Mouse (Mus musculus): Measurements from ENCODE around the gene Ctbs. TPM values are rescaled to one million over a fixed set of nuclear protein-coding genes. Genes with fewer than 3 reads are reported as not detected.

The Ctbs gene
- 3.0 and 3.8 TPM in 2 replicates for polyA plus RNA-seq (2014; fragmentation: Nextera tagmentation; extraction: Ambion mirVana)

DNA sequence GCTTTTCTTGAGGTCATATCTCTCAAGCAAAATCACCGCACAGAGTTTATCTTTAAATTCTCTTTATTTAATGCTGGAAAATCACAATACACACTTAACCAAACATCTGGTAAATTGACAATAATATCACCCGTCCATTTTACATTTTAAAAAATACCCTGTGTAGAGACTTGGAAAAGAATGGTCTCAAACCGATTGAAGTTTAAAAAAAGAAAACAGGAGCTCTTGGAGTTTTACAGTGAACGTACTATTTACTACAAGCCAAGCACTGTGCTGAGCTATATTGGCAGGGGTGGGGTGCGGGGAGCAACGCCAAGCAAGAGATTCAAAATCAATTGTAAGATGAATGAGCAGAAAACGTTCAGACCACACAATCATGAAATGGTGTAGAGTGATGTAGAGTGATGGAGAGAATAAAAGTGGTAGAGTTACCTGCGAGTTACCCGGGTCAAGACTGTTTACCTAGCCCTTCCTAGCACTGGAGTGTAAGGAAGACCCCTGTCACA, at the start of gene Ctbs:
Gene Ctbs, plus strand, starts transcription at position 51 of the 506 bp plus-strand sequence.
- Histone ChIP-seq H3K36me3 (ENCODE audit: control insufficient read depth, insufficient read depth, low read length) (0 out of 2 replicates have a peak, but pooled peaks cover 4% of the 10 kb centered on the region), H3K9me3 (ENCODE audit: control insufficient read depth, low read length) (no peaks in the 10 kb centered on the region), H3K27me3 (ENCODE audit: control insufficient read depth, insufficient read depth, low read length) (no peaks in the 10 kb centered on the region), H3K9ac (replicated peaks; ENCODE audit: low read length) (peak within 1 kb of the TSS; percentile 52), H3K4me1 (ENCODE audit: control insufficient read depth, insufficient read depth, low read length) (no peaks in the 10 kb centered on the region), H3K4me2 (ENCODE audit: low read length) (peak within 1 kb of the TSS; percentile 66), H3K27ac (replicated peaks; ENCODE audit: low read depth, low read length) (peak within 1 kb of the TSS; percentile 68), H3K4me3 (replicated peaks; ENCODE audit: low read depth, low read length) (peak within 1 kb of the TSS; percentile 47)
- ATAC-seq (ENCODE audit: low FRiP score, low TSS enrichment), result no peak
- DNase-seq, result no peak
- 52% methylated on average over 9 of the region's 9 CpGs for WGBS

DNA sequence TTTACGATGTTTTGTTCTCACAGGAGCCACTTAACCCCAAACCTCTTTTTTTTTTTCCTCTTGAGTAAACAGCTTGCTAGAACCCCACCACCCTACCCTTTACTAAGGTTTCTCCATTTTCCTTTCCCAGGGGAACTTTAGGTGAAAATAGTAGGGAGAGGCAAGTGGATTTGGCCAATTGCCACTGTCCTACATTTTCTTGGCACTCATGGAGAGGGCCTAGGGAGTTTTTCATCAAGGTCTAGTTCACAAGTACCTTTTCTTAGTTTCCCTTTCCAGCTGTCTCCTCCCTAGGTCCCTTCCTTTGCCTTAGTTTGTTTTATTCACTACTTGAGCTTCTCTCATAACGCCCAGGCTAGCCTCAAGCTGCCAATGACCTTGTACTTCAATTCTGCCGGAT, 45.8 kb upstream of the Ctbs start:
- DNase-seq, result no peak
- peak overlapping the region; percentile 81 for H3K4me2 ChIP-seq (ENCODE audit: low read length)
- H3K4me3 ChIP-seq (replicated peaks; ENCODE audit: low read depth, low read length), result peak overlapping the region; percentile 96
- no peak for ATAC-seq (ENCODE audit: low FRiP score, low TSS enrichment)
- no peaks in the 10 kb centered on the region for H3K9me3 ChIP-seq (ENCODE audit: control insufficient read depth, low read length)
- H3K27me3 ChIP-seq (ENCODE audit: control insufficient read depth, insufficient read depth, low read length), result no peaks in the 10 kb centered on the region
- no peaks in the 10 kb centered on the region for H3K36me3 ChIP-seq (ENCODE audit: control insufficient read depth, insufficient read depth, low read length)
- H3K9ac ChIP-seq (replicated peaks; ENCODE audit: low read length), result peak overlapping the region; percentile 93
- 46% methylated on average over 3 of the region's 3 CpGs for WGBS
- H3K27ac ChIP-seq (replicated peaks; ENCODE audit: low read depth, low read length), result peak overlapping the region; percentile 84; the same call in 1 of the 2 replicates
- peaks cover 25% of the 10 kb centered on the region for H3K4me1 ChIP-seq (ENCODE audit: control insufficient read depth, insufficient read depth, low read length)

DNA sequence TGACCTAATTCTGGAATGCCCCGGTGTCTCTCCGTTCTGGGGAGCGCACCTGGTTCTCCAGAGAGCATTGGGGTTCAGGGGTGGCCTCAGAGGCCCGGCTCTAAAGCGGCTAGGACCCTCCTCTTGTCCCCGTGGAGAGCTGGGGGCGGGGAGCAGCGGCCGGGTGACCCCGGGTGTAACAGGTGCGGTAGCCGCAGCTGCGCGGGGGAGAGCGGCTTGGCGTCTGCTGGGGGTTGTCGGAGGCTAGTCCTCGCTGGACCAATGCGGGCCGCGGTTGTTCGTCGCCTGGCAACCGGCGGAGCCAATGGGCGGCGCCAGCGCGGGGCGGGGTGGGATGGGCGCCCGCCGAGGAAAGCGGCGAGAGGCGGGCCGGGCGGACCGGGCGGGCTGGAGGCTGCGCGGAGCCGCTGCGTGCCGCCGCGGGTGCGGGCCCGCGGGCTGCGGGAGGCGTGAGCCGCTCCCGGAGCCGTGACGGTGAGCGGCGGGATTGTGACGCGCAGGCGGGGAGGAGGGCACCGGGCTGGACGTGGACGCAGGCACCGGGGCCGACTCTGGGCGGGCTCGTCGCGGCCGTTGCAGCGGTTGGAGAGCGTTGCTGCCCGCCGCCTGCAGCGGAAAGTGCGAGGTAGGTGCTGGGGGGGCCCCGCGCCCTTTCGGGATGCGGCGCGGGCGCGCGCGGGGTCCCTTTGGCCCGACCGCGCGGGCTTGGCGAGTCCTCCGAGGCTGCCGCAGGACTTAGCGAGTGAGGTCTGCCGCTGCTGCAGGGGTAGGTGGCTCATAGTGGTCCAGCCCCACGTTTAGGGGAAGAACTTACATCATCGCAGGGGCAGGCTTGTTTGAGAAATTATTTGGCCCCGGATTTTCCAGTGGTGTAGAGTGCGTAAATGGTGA, 45.0 kb upstream of the Ctbs start, which contains the start of gene Ssx2ip:
Gene Ssx2ip, plus strand, starts transcription at position 332 of the 891 bp plus-strand sequence.
- under 1% methylated on average over 92 of the region's 100 CpGs for WGBS
- Histone ChIP-seq H3K27ac (replicated peaks; ENCODE audit: low read depth, low read length) (peak within 1 kb of the TSS; percentile 84), H3K9me3 (ENCODE audit: control insufficient read depth, low read length) (no peaks in the 10 kb centered on the region), H3K9ac (replicated peaks; ENCODE audit: low read length) (peak within 1 kb of the TSS; percentile 93), H3K4me2 (ENCODE audit: low read length) (peak within 1 kb of the TSS; percentile 81), H3K36me3 (ENCODE audit: control insufficient read depth, insufficient read depth, low read length) (no peaks in the 10 kb centered on the region), H3K27me3 (ENCODE audit: control insufficient read depth, insufficient read depth, low read length) (no peaks in the 10 kb centered on the region), H3K4me3 (replicated peaks; ENCODE audit: low read depth, low read length) (peak within 1 kb of the TSS; percentile 96), H3K4me1 (ENCODE audit: control insufficient read depth, insufficient read depth, low read length) (peaks cover 25% of the 10 kb centered on the region)
- DNase-seq (peak; percentile 98), ATAC-seq (ENCODE audit: low FRiP score, low TSS enrichment) (peak; percentile 99)

DNA sequence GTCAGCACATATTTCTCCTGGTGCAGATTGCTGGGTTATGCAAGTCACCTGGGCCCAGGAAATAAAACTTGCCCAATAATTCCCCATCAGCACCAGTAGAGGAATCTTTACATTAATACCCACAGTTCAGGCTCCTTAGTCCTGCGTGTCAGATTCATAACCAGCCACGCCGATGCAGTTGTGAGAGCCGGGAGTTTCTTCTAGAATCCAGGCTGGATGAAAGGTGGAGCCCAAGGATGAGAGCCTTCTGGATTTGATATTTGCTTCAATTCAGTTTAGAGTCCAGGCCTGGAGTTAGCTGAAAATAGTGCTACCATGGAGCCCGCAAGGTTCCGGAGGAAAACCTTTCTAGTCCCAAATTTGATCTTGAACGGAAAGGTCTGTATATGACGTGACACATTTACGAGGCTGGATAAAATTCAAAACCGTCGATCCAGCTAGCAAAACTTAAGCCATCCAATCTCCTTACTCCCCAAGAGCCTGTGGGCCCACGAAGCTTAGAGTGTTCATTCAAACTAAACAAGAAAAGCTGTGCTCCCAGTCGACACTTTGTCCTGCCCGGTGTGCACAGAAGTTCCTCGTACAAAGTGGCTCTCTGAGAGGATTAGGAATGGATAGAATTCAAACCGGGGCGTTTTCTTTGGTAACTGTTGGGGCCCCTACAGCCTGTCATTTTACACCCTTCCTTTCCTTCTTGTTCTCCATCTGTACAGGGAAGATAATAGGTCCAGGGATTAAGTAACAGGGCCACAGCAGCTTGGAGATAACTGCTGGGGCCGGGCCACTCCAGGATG, 44.2 kb upstream of the Ctbs start:
- H3K27ac ChIP-seq (replicated peaks; ENCODE audit: low read depth, low read length), result peak overlapping the region; percentile 84
- H3K4me3 ChIP-seq (replicated peaks; ENCODE audit: low read depth, low read length), result peak overlapping the region; percentile 96
- ATAC-seq (ENCODE audit: low FRiP score, low TSS enrichment), result no peak
- peak; percentile 35 for DNase-seq
- no peaks in the 10 kb centered on the region for H3K9me3 ChIP-seq (ENCODE audit: control insufficient read depth, low read length)
- WGBS, result 15% methylated on average over 18 of the region's 18 CpGs
- H3K4me1 ChIP-seq (ENCODE audit: control insufficient read depth, insufficient read depth, low read length), result peaks cover 25% of the 10 kb centered on the region
- H3K27me3 ChIP-seq (ENCODE audit: control insufficient read depth, insufficient read depth, low read length), result no peaks in the 10 kb centered on the region
- H3K9ac ChIP-seq (replicated peaks; ENCODE audit: low read length), result peak overlapping the region; percentile 93
- no peaks in the 10 kb centered on the region for H3K36me3 ChIP-seq (ENCODE audit: control insufficient read depth, insufficient read depth, low read length)
- H3K4me2 ChIP-seq (ENCODE audit: low read length), result peak overlapping the region; percentile 81

DNA sequence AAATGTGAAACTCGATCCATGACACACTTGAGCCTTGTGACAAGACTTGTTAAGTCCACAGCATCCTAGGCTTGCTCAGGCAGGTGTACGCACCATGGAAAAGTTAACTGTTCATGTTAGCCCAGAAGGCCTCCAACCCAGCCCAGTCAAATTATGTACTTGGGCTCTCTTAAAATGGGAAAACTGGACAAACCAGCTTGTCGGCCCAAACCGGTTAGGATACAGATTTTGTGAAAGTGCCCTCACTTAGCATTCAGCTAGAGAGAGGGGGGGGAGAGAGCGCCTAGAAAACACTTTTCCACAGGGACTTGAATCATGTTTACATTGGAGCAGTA, 43.6 kb upstream of the Ctbs start:
- Histone ChIP-seq H3K27me3 (ENCODE audit: control insufficient read depth, insufficient read depth, low read length) (no peaks in the 10 kb centered on the region), H3K9ac (replicated peaks; ENCODE audit: low read length) (peak overlapping the region; percentile 93), H3K4me1 (ENCODE audit: control insufficient read depth, insufficient read depth, low read length) (peaks cover 25% of the 10 kb centered on the region), H3K27ac (replicated peaks; ENCODE audit: low read depth, low read length) (no peak overlapping the region), H3K36me3 (ENCODE audit: control insufficient read depth, insufficient read depth, low read length) (no peaks in the 10 kb centered on the region), H3K4me2 (ENCODE audit: low read length) (peak overlapping the region; percentile 81), H3K9me3 (ENCODE audit: control insufficient read depth, low read length) (no peaks in the 10 kb centered on the region), H3K4me3 (replicated peaks; ENCODE audit: low read depth, low read length) (peak overlapping the region; percentile 96)
- 37% methylated on average over 5 of the region's 5 CpGs for WGBS
- no peak for ATAC-seq (ENCODE audit: low FRiP score, low TSS enrichment)
- no peak for DNase-seq

DNA sequence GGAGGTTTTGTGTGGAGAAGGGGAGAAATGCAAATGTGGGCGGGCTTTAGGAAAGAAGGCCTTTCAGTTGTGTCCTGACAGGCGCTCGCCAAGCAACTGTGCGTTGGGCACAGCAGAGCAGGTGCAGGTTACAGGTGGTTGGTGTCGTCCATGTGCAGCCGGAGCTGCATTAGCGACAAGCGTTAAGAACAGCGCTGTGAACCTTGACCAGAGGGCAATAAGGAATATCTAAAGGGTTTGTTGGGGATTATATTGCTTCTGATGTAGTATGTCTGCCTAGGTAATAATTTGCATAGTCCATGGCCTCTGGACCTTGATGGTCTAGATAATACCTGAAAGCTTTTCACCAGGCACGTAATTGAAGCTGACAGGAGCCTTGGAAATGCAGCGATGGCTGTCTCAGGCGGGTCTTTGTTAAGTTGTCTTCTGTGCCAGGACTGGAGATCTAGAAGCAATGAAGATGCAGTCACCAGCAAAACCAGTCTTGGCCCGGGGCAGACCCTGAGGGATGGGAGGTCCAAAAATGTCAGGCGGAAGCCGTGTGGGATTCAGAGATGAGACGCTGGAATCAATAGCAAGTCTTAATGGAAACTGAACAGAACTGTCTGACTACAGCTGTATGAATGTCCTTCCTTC, 42.4 kb upstream of the Ctbs start:
- Histone ChIP-seq H3K4me2 (ENCODE audit: low read length) (peak overlapping the region; percentile 81), H3K4me1 (ENCODE audit: control insufficient read depth, insufficient read depth, low read length) (peaks cover 25% of the 10 kb centered on the region), H3K36me3 (ENCODE audit: control insufficient read depth, insufficient read depth, low read length) (no peaks in the 10 kb centered on the region), H3K4me3 (replicated peaks; ENCODE audit: low read depth, low read length) (no peak overlapping the region), H3K9me3 (ENCODE audit: control insufficient read depth, low read length) (no peaks in the 10 kb centered on the region), H3K27me3 (ENCODE audit: control insufficient read depth, insufficient read depth, low read length) (no peaks in the 10 kb centered on the region), H3K9ac (replicated peaks; ENCODE audit: low read length) (no peak overlapping the region), H3K27ac (replicated peaks; ENCODE audit: low read depth, low read length) (no peak overlapping the region)
- DNase-seq, result peak; percentile 3
- no peak for ATAC-seq (ENCODE audit: low FRiP score, low TSS enrichment)
- 61% methylated on average over 16 of the region's 16 CpGs for WGBS

DNA sequence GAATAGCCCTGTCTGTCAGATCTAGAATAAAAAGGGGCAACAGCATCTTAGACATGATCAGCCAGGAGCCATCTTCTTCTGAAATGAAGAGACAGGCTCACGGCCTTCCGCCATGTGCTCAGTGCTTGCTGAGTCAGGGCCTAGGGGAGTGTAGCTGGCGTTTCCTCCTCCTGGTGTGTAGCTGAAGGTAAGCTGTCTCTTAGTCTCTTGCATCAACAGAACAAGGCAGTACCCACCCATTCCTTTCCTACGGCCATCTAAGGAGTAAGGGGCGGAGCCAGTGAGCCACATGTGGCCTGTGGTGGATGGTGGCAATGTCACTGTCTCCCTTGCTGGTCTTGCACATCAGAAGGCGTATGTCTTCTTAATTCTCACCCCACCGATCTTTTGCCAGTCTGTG, 39.5 kb upstream of the Ctbs start:
- DNase-seq (no peak), ATAC-seq (ENCODE audit: low FRiP score, low TSS enrichment) (no peak)
- no peaks in the 10 kb centered on the region for H3K27me3 ChIP-seq (ENCODE audit: control insufficient read depth, insufficient read depth, low read length)
- peaks cover 3% of the 10 kb centered on the region; the same call in 1 of the 2 replicates for H3K36me3 ChIP-seq (ENCODE audit: control insufficient read depth, insufficient read depth, low read length)
- H3K9me3 ChIP-seq (ENCODE audit: control insufficient read depth, low read length), result no peaks in the 10 kb centered on the region
- no peak overlapping the region for H3K9ac ChIP-seq (replicated peaks; ENCODE audit: low read length)
- H3K4me2 ChIP-seq (ENCODE audit: low read length), result no peak overlapping the region
- H3K4me1 ChIP-seq (ENCODE audit: control insufficient read depth, insufficient read depth, low read length), result peaks cover 22% of the 10 kb centered on the region
- no peak overlapping the region for H3K4me3 ChIP-seq (replicated peaks; ENCODE audit: low read depth, low read length)
- H3K27ac ChIP-seq (replicated peaks; ENCODE audit: low read depth, low read length), result no peak overlapping the region
- 91% methylated on average over 7 of the region's 7 CpGs for WGBS

DNA sequence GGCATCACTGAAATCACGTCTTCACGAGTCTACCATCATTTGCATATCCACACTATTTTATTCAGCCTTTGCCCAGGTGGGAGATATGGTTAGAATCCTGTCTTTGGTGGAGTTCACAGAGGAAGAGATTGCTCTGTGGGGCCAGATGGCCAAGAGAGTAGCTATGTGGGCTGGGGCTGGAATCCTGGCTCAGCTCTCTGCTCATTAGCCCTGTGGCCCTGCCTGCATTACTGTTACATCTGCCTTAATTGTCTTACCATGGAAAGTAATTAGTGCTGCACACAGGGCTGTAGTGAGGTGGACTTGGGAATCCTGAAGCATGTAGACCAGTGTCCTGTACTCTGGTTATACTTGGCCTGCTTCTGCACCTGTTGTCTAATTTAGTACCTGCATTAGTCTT, 37.6 kb upstream of the Ctbs start:
- 86% methylated on average over 2 of the region's 2 CpGs for WGBS
- DNase-seq, result no peak
- H3K27ac ChIP-seq (replicated peaks; ENCODE audit: low read depth, low read length), result no peak overlapping the region

More for the DNA sequence above, 37.6 kb upstream of the Ctbs start:
- Histone ChIP-seq H3K27me3 (ENCODE audit: control insufficient read depth, insufficient read depth, low read length) (no peaks in the 10 kb centered on the region), H3K4me1 (ENCODE audit: control insufficient read depth, insufficient read depth, low read length) (peaks cover 5% of the 10 kb centered on the region), H3K4me2 (ENCODE audit: low read length) (no peak overlapping the region), H3K9me3 (ENCODE audit: control insufficient read depth, low read length) (no peaks in the 10 kb centered on the region), H3K9ac (replicated peaks; ENCODE audit: low read length) (no peak overlapping the region), H3K4me3 (replicated peaks; ENCODE audit: low read depth, low read length) (no peak overlapping the region), H3K36me3 (ENCODE audit: control insufficient read depth, insufficient read depth, low read length) (peaks cover 3% of the 10 kb centered on the region; the same call in 1 of the 2 replicates)
- no peak for ATAC-seq (ENCODE audit: low FRiP score, low TSS enrichment)
